Mouse (Mus musculus) embryonic fibroblast, embryonic 13.5 days (primary cell): Measurements from ENCODE around the gene Agps.

Experiments
- CTCF ChIP-seq: IDR thresholded peaks from 2 replicates; pipeline ENCODE4 v1.5.1; 2011; ENCODE audit warnings: mild to moderate bottlenecking, control low read depth, low read length, moderate library complexity, borderline replicate concordance; ENCODE audit not compliant: insufficient read depth
- POLR2A ChIP-seq: IDR thresholded peaks from 2 replicates; pipeline ENCODE4 v1.6.1; 2011; ENCODE audit warnings: low read depth, mild to moderate bottlenecking, control low read depth, low read length, moderate library complexity

GRCm38 (mm10) chr2:75815521-75815920 lies 16.5 kb upstream of the Agps start:
- TF ChIP-seq POLR2A = no peak
- no peak for TF ChIP-seq CTCF
